Mouse (Mus musculus) limb, embryonic 13.5 days (tissue): Measurements from ENCODE around the gene Gimap8. TPM values are rescaled to one million over a fixed set of nuclear protein-coding genes. Genes with fewer than 3 reads are reported as not detected.

Experiments used
- ATAC-seq: fragments of 200-750 bp; cut with Nextera tagmentation; 2 replicates; pipeline ENCODE4 v1.8.0; 2017; ENCODE audit warnings: low read depth, moderate number of reproducible peaks, moderate TSS enrichment; ENCODE audit not compliant: low FRiP score
- H3K27ac ChIP-seq: fragments of 300-500 bp; sonication (generic); 2 replicates; pipeline ENCODE4 v1.5.1; 2015; ENCODE audit warnings: inconsistent platforms, mild to moderate bottlenecking, moderate library complexity
- H3K27me3 ChIP-seq: fragments of 300-500 bp; sonication (generic); 2 replicates; pipeline ENCODE4 v1.6.1; 2015; ENCODE audit warnings: mild to moderate bottlenecking, inconsistent platforms
- H3K36me3 ChIP-seq: fragments of 300-500 bp; sonication (generic); 2 replicates; pipeline ENCODE4 v1.6.1; 2015; ENCODE audit warnings: inconsistent platforms, mild to moderate bottlenecking, moderate library complexity
- H3K4me1 ChIP-seq: fragments of 300-500 bp; sonication (generic); 2 replicates; pipeline ENCODE4 v1.6.1; 2015; ENCODE audit warnings: inconsistent platforms
- H3K4me2 ChIP-seq: fragments of 300-500 bp; sonication (generic); replicated peaks from 2 replicates; pipeline ENCODE4 v1.6.1; 2015; ENCODE audit warnings: inconsistent platforms, mild to moderate bottlenecking, moderate library complexity
- H3K4me3 ChIP-seq: fragments of 300-500 bp; sonication (generic); 2 replicates; pipeline ENCODE4 v1.5.1; 2015; ENCODE audit warnings: moderate library complexity, mild to moderate bottlenecking, inconsistent platforms
- H3K9ac ChIP-seq: fragments of 300-500 bp; sonication (generic); 2 replicates; pipeline ENCODE4 v1.6.1; 2015; ENCODE audit warnings: mild to moderate bottlenecking, inconsistent platforms
- H3K9me3 ChIP-seq: fragments of 300-500 bp; sonication (generic); 2 replicates; pipeline ENCODE4 v1.6.1; 2016; ENCODE audit warnings: inconsistent platforms
- WGBS: fragments of 180-500 bp; shearing (Covaris S2); methylation state at CpG from one replicate; pipeline ENCODE4 v1.1.7; 2015; 5-methylcytosine and 5-hydroxymethylcytosine counted together
- polyA plus RNA-seq: library from polyadenylated mRNA; unstranded; fragments of >200 nt; fragmentation: Nextera tagmentation; extraction: Ambion mirVana; gene quantifications from 2 replicates; pipeline ENCODE4 v1.2.1, GENCODE M21; 2015

Gene Gimap8
- polyA plus RNA-seq, 1 experiment from 2014 or later = 0.70 TPM

GRCm38 (mm10) chr6:48674291-48675058, 27.4 kb downstream of the Gimap8 start:
- no peak overlapping the region for H3K4me2 ChIP-seq
- H3K27me3 ChIP-seq = no peaks in the 10 kb centered on the region
- no peaks in the 10 kb centered on the region for H3K4me1 ChIP-seq
- no peak overlapping the region for H3K4me3 ChIP-seq
- no peak for ATAC-seq
- H3K9ac ChIP-seq = no peak overlapping the region
- H3K36me3 ChIP-seq = no peaks in the 10 kb centered on the region
- no peak overlapping the region for H3K27ac ChIP-seq
- 90% methylated on average over 9 of the region's 9 CpGs for WGBS
- no peaks in the 10 kb centered on the region for H3K9me3 ChIP-seq

GRCm38 (mm10) chr6:48675400-48675930, 28.4 kb downstream of the Gimap8 start:
- Histone ChIP-seq H3K36me3 (no peaks in the 10 kb centered on the region), H3K27me3 (no peaks in the 10 kb centered on the region), H3K4me3 (peak overlapping the region; percentile 22), H3K9me3 (no peaks in the 10 kb centered on the region), H3K4me1 (no peaks in the 10 kb centered on the region), H3K4me2 (peak overlapping the region; percentile 49), H3K9ac (no peak overlapping the region), H3K27ac (no peak overlapping the region)
- no peak for ATAC-seq
- WGBS = 48% methylated on average over 10 of the region's 10 CpGs

- H3K27ac ChIP-seq = no peak within 1 kb of the TSS
- peak within 1 kb of the TSS; percentile 22 for H3K4me3 ChIP-seq
- H3K9ac ChIP-seq = peak within 1 kb of the TSS; percentile 13; the same call in 1 of the 2 replicates
Measured at GRCm38 (mm10) chr6:48675931-48676859, 29.2 kb downstream of the Gimap8 start, which contains the start of gene Gimap9. Gimap9 (plus strand) TSS chr6:48676129.

GRCm38 (mm10) chr6:48676860-48677415, 29.9 kb downstream of the Gimap8 start:
- ATAC-seq = no peak
- Histone ChIP-seq H3K4me1 (no peaks in the 10 kb centered on the region), H3K27me3 (no peaks in the 10 kb centered on the region), H3K9ac (no peak overlapping the region), H3K36me3 (no peaks in the 10 kb centered on the region), H3K9me3 (no peaks in the 10 kb centered on the region), H3K4me2 (peak overlapping the region; percentile 49), H3K4me3 (no peak overlapping the region), H3K27ac (no peak overlapping the region)
- 77% methylated on average over 5 of the region's 5 CpGs for WGBS

More at GRCm38 (mm10) chr6:48675931-48676859, 29.2 kb downstream of the Gimap8 start, which contains the start of gene Gimap9:
- Histone ChIP-seq H3K36me3 (no peaks in the 10 kb centered on the region), H3K4me1 (no peaks in the 10 kb centered on the region), H3K9me3 (no peaks in the 10 kb centered on the region), H3K4me2 (peak within 1 kb of the TSS; percentile 49), H3K27me3 (no peaks in the 10 kb centered on the region)
- 34% methylated on average over 12 of the region's 13 CpGs for WGBS
- ATAC-seq = no peak; the same call in 1 of the 2 replicates

- Histone ChIP-seq H3K36me3 (no peaks in the 10 kb centered on the region), H3K9me3 (no peaks in the 10 kb centered on the region), H3K9ac (no peak overlapping the region), H3K27ac (no peak overlapping the region), H3K4me3 (no peak overlapping the region), H3K4me1 (no peaks in the 10 kb centered on the region), H3K27me3 (no peaks in the 10 kb centered on the region), H3K4me2 (no peak overlapping the region)
- WGBS = 85% methylated on average over 17 of the region's 17 CpGs
- ATAC-seq = no peak
Measured at GRCm38 (mm10) chr6:48677492-48678345, 30.7 kb downstream of the Gimap8 start.

- Histone ChIP-seq H3K9me3 (no peaks in the 10 kb centered on the region), H3K9ac (no peak overlapping the region), H3K27ac (no peak overlapping the region), H3K4me3 (no peak overlapping the region), H3K4me2 (no peak overlapping the region), H3K36me3 (no peaks in the 10 kb centered on the region), H3K27me3 (no peaks in the 10 kb centered on the region), H3K4me1 (no peaks in the 10 kb centered on the region)
- no peak for ATAC-seq
- WGBS = 81% methylated on average over 4 of the region's 4 CpGs
Measured at GRCm38 (mm10) chr6:48678391-48678790, 31.4 kb downstream of the Gimap8 start.

- H3K9me3 ChIP-seq = no peaks in the 10 kb centered on the region
- no peaks in the 10 kb centered on the region for H3K4me1 ChIP-seq
- no peak for ATAC-seq
- no peak overlapping the region for H3K4me3 ChIP-seq
- H3K27ac ChIP-seq = no peak overlapping the region
- H3K9ac ChIP-seq = no peak overlapping the region
- WGBS = 73% methylated on average over 6 of the region's 6 CpGs
- H3K27me3 ChIP-seq = no peaks in the 10 kb centered on the region
- no peaks in the 10 kb centered on the region for H3K36me3 ChIP-seq
- H3K4me2 ChIP-seq = no peak overlapping the region
Measured at GRCm38 (mm10) chr6:48679701-48680100, 32.7 kb downstream of the Gimap8 start.

GRCm38 (mm10) chr6:48680421-48680820, 33.4 kb downstream of the Gimap8 start:
- Histone ChIP-seq H3K27ac (no peak overlapping the region), H3K4me2 (no peak overlapping the region), H3K27me3 (no peaks in the 10 kb centered on the region), H3K4me3 (no peak overlapping the region), H3K9ac (no peak overlapping the region), H3K9me3 (no peaks in the 10 kb centered on the region), H3K4me1 (no peaks in the 10 kb centered on the region), H3K36me3 (no peaks in the 10 kb centered on the region)
- WGBS = 74% methylated on average over 5 of the region's 5 CpGs
- no peak for ATAC-seq

GRCm38 (mm10) chr6:48681472-48682090, 34.5 kb downstream of the Gimap8 start:
- 76% methylated on average over 3 of the region's 3 CpGs for WGBS
- Histone ChIP-seq H3K9me3 (no peaks in the 10 kb centered on the region), H3K4me2 (no peak overlapping the region), H3K4me3 (no peak overlapping the region), H3K27me3 (no peaks in the 10 kb centered on the region), H3K27ac (no peak overlapping the region), H3K9ac (no peak overlapping the region), H3K4me1 (no peaks in the 10 kb centered on the region), H3K36me3 (no peaks in the 10 kb centered on the region)
- no peak for ATAC-seq

GRCm38 (mm10) chr6:48682271-48682670, 35.2 kb downstream of the Gimap8 start:
- Histone ChIP-seq H3K9me3 (no peaks in the 10 kb centered on the region), H3K4me1 (no peaks in the 10 kb centered on the region), H3K36me3 (no peaks in the 10 kb centered on the region), H3K27ac (no peak overlapping the region), H3K9ac (no peak overlapping the region), H3K4me2 (no peak overlapping the region), H3K27me3 (no peaks in the 10 kb centered on the region), H3K4me3 (no peak overlapping the region)
- ATAC-seq = no peak
- WGBS = 86% methylated on average over 4 of the region's 4 CpGs
